In genomic region chr2:76653070-76653469, GRCm38 (mm10) we compare ENCODE assay signal across 21 mouse cellular contexts. TPM values are rescaled to one million over a fixed set of nuclear protein-coding genes. Genes with fewer than 3 reads are reported as not detected.
DNase-seq lines count a peak whose midpoint lies in the region; ATAC-seq and TF ChIP-seq lines count a peak whose summit lies in the region.
"Had no signal": no experiment of that assay in that cellular context is flagged by ENCODE, and none has a peak within 500 bp of the region (broad histone marks: within the 10 kb centered on the region; RNA-seq: fewer than 3 reads in every experiment).

No protein-coding gene starts in this region.

- no peaks in the 10 kb centered on the region for H3K79me2 ChIP-seq in MEL (ENCODE audit: control insufficient read depth, insufficient read depth, low read length, poor library complexity)

- TF ChIP-seq RAD21 in MEL (IDR thresholded peaks at IDR 0.05; ENCODE audit: low read depth, low read length) = peak; percentile 17; the same call in 1 of the 2 replicates

- ATAC-seq in midbrain, embryonic 11.5 days (ENCODE audit: low FRiP score) = no peak
- no peak for ATAC-seq in midbrain, embryonic 15.5 days (replicated peaks)
- no peak for ATAC-seq in stomach, postnatal 0 days (ENCODE audit: low FRiP score, low TSS enrichment)
- ATAC-seq: forebrain, embryonic 15.5 days; inflammation-experienced regulatory T-cells, adult 6 months had no signal

- no peak for DNase-seq in kidney, adult 2 months
- DNase-seq in kidney, adult 8-10 months = no peak
- peak; percentile 21 for DNase-seq in midbrain, embryonic 11.5 days (ENCODE audit: low spot score, missing footprints)
- peak; percentile 13 for DNase-seq in MEL (ENCODE audit: low read depth, low spot score)
- no peak for DNase-seq in stomach, postnatal 0 days (ENCODE audit: low spot score)
- no peak for DNase-seq in Muller cell, postnatal 12 days (ENCODE audit: inconsistent ontology term)
- DNase-seq: adrenal gland, postnatal 10 days; cerebellum, adult 11-12 months; cerebellum, adult 9-10 months; cerebellum, postnatal 25 days; heart, adult 2 months; heart, postnatal 14 days had no signal

- H3K27me3 ChIP-seq in kidney, adult 2 months (replicated peaks; ENCODE audit: control insufficient read depth, insufficient read depth, low read length) = no peaks in the 10 kb centered on the region
- H3K27me3 ChIP-seq in midbrain, embryonic 11.5 days (ENCODE audit: control insufficient read depth, insufficient read depth, low read length) = no peaks in the 10 kb centered on the region
- H3K27me3 ChIP-seq in midbrain, embryonic 15.5 days (replicated peaks) = no peaks in the 10 kb centered on the region
- H3K27me3 ChIP-seq in MEL (ENCODE audit: control insufficient read depth in 1 of 2, insufficient read depth in 2 of 2, low read length in 2 of 2) = no peaks in the 10 kb centered on the region
- H3K27me3 ChIP-seq in stomach, postnatal 0 days (ENCODE audit: control insufficient read depth, insufficient read depth, low read length) = no peaks in the 10 kb centered on the region
- H3K27me3 ChIP-seq: embryonic facial prominence, embryonic 12.5 days; forebrain, embryonic 15.5 days; heart, embryonic 15.5 days had no signal

- TF ChIP-seq POLR2A in kidney, adult 2 months (IDR thresholded peaks at IDR 0.05; ENCODE audit: low read depth, low read length) = no peak
- TF ChIP-seq POLR2A in MEL (IDR thresholded peaks at IDR 0.05; ENCODE audit: control insufficient read depth in 1 of 2, insufficient read depth in 1 of 2, low read depth in 1 of 2, low read length in 2 of 2, poor library complexity in 1 of 2) = no peak

- H3K4me3 ChIP-seq in kidney, adult 2 months (ENCODE audit: insufficient read depth, low read depth, low read length) = no peak overlapping the region
- no peak overlapping the region for H3K4me3 ChIP-seq in midbrain, embryonic 11.5 days (ENCODE audit: low read depth, low read length)
- no peak overlapping the region for H3K4me3 ChIP-seq in midbrain, embryonic 15.5 days
- no peak overlapping the region for H3K4me3 ChIP-seq in MEL (ENCODE audit: control insufficient read depth in 1 of 2, insufficient read depth in 1 of 2, low read depth in 2 of 2, low read length in 2 of 2)
- H3K4me3 ChIP-seq in stomach, postnatal 0 days (ENCODE audit: low read depth, low read length) = no peak overlapping the region
- H3K4me3 ChIP-seq: embryonic facial prominence, embryonic 12.5 days; forebrain, embryonic 15.5 days; heart, adult 2 months; heart, embryonic 15.5 days; hindbrain, embryonic 10.5 days had no signal

- no peak overlapping the region for H3K4me2 ChIP-seq in midbrain, embryonic 11.5 days
- H3K4me2 ChIP-seq in midbrain, embryonic 15.5 days = no peak overlapping the region
- no peak overlapping the region for H3K4me2 ChIP-seq in stomach, postnatal 0 days (replicated peaks; ENCODE audit: low read depth)
- H3K4me2 ChIP-seq: embryonic facial prominence, embryonic 12.5 days; forebrain, embryonic 15.5 days; heart, embryonic 11.5 days; heart, embryonic 15.5 days; hindbrain, embryonic 14.5 days had no signal

- WGBS in kidney, adult 2 months = 98% methylated on average over 4 of the region's 4 CpGs
- 94% methylated on average over 4 of the region's 4 CpGs for WGBS in midbrain, embryonic 11.5 days
- whole genome bisulfite sequencing in midbrain, embryonic 15.5 days = 92% methylated on average over 4 of the region's 4 CpGs
- WGBS in stomach, postnatal 0 days = 95% methylated on average over 4 of the region's 4 CpGs

- H3K9me3 ChIP-seq in midbrain, embryonic 11.5 days (ENCODE audit: control insufficient read depth, low read length) = no peaks in the 10 kb centered on the region
- H3K9me3 ChIP-seq in midbrain, embryonic 15.5 days = no peaks in the 10 kb centered on the region
- no peaks in the 10 kb centered on the region for H3K9me3 ChIP-seq in MEL (replicated peaks; ENCODE audit: insufficient read depth, low read length)
- H3K9me3 ChIP-seq in stomach, postnatal 0 days (ENCODE audit: control insufficient read depth, low read length) = no peaks in the 10 kb centered on the region
- H3K9me3 ChIP-seq: embryonic facial prominence, embryonic 12.5 days; forebrain, embryonic 15.5 days; heart, embryonic 15.5 days; hindbrain, embryonic 10.5 days had no signal

- TF ChIP-seq EP300 in MEL (IDR thresholded peaks at IDR 0.05; ENCODE audit: low read depth in 1 of 2, low read length in 2 of 2) = no peak
- no peak for TF ChIP-seq EP300 in stomach, postnatal 0 days (optimal IDR thresholded peaks at IDR 0.05)

- H3K27ac ChIP-seq in kidney, adult 2 months (ENCODE audit: insufficient read depth, low read depth, low read length) = no peak overlapping the region
- no peak overlapping the region for H3K27ac ChIP-seq in midbrain, embryonic 11.5 days (ENCODE audit: low read depth, low read length)
- no peak overlapping the region for H3K27ac ChIP-seq in midbrain, embryonic 15.5 days
- no peak overlapping the region for H3K27ac ChIP-seq in MEL (ENCODE audit: control insufficient read depth, low read depth, low read length)
- H3K27ac ChIP-seq in stomach, postnatal 0 days (replicated peaks) = no peak overlapping the region
- H3K27ac ChIP-seq: embryonic facial prominence, embryonic 12.5 days; forebrain, embryonic 15.5 days; heart, adult 2 months; heart, embryonic 15.5 days; hindbrain, embryonic 10.5 days; hindbrain, embryonic 14.5 days had no signal

- no peak overlapping the region for H3K9ac ChIP-seq in midbrain, embryonic 11.5 days (ENCODE audit: low read length)
- H3K9ac ChIP-seq in midbrain, embryonic 15.5 days = no peak overlapping the region
- no peak overlapping the region for H3K9ac ChIP-seq in MEL (ENCODE audit: control insufficient read depth, low read depth, low read length, poor library complexity, severe bottlenecking)
- no peak overlapping the region for H3K9ac ChIP-seq in stomach, postnatal 0 days (ENCODE audit: low read length)
- H3K9ac ChIP-seq: embryonic facial prominence, embryonic 12.5 days; forebrain, embryonic 15.5 days; heart, embryonic 15.5 days; hindbrain, embryonic 14.5 days had no signal

- no peaks in the 10 kb centered on the region for H3K36me3 ChIP-seq in kidney, adult 2 months (ENCODE audit: control insufficient read depth, insufficient read depth, low read length)
- no peaks in the 10 kb centered on the region for H3K36me3 ChIP-seq in midbrain, embryonic 11.5 days (ENCODE audit: control insufficient read depth, insufficient read depth, low read length)
- no peaks in the 10 kb centered on the region for H3K36me3 ChIP-seq in midbrain, embryonic 15.5 days (replicated peaks)
- H3K36me3 ChIP-seq in MEL (ENCODE audit: control insufficient read depth in 1 of 2, insufficient read depth in 2 of 2, low read length in 2 of 2) = no peaks in the 10 kb centered on the region
- H3K36me3 ChIP-seq in stomach, postnatal 0 days (ENCODE audit: control insufficient read depth, insufficient read depth, low read length) = no peaks in the 10 kb centered on the region
- H3K36me3 ChIP-seq: embryonic facial prominence, embryonic 12.5 days; forebrain, embryonic 15.5 days; heart, embryonic 15.5 days; hindbrain, embryonic 10.5 days had no signal

- H3K4me1 ChIP-seq in kidney, adult 2 months (ENCODE audit: control insufficient read depth, insufficient read depth, low read length) = no peaks in the 10 kb centered on the region
- no peaks in the 10 kb centered on the region for H3K4me1 ChIP-seq in midbrain, embryonic 11.5 days (ENCODE audit: control insufficient read depth, insufficient read depth, low read length)
- 0 out of 2 replicates have a peak, but pooled peaks cover 5% of the 10 kb centered on the region for H3K4me1 ChIP-seq in midbrain, embryonic 15.5 days
- H3K4me1 ChIP-seq in MEL (ENCODE audit: control insufficient read depth in 1 of 2, insufficient read depth in 2 of 2, low read length in 2 of 2) = no peaks in the 10 kb centered on the region
- H3K4me1 ChIP-seq in stomach, postnatal 0 days (replicated peaks; ENCODE audit: control insufficient read depth, insufficient read depth) = no peaks in the 10 kb centered on the region
- H3K4me1 ChIP-seq: embryonic facial prominence, embryonic 12.5 days had no signal

- 0 out of 2 replicates have a peak, but pooled peaks have one; percentile 11 for TF ChIP-seq CTCF in kidney, adult 2 months (conservative IDR thresholded peaks at IDR 0.05; ENCODE audit: insufficient read depth, insufficient read length, low read depth, low read length)
- TF ChIP-seq CTCF in MEL (IDR thresholded peaks at IDR 0.05 in 2 of 3, conservative IDR thresholded peaks at IDR 0.05 in 1 of 3; ENCODE audit: control insufficient read depth in 1 of 3, insufficient read depth in 1 of 3, low read depth in 2 of 3, low read length in 3 of 3, poor library complexity in 1 of 3, severe bottlenecking in 1 of 3) = peak; percentile 19 to 49 (median 41); a peak in 4 of 6 replicates
- TF ChIP-seq CTCF in stomach, postnatal 0 days (IDR thresholded peaks at IDR 0.05; ENCODE audit: low read depth) = peak; percentile 28

RNA-seq across cellular contexts. Expression of gene Pjvk, which starts 4.8 kb away (rescaled TPM):
- 1.1 and 1.2 TPM in 2 replicates for polyA plus RNA-seq in kidney, adult 2 months (2012; rRNA removed)
- 0.55 and 0.75 TPM in 2 replicates for polyA plus RNA-seq in midbrain, embryonic 11.5 days (2014; fragmentation: Nextera tagmentation; extraction: Ambion mirVana)
- polyA plus RNA-seq in midbrain, embryonic 15.5 days (2015; fragmentation: Nextera tagmentation; extraction: Ambion mirVana) = 0.65 and 0.93 TPM in 2 replicates
- not detected in 2 replicates for total RNA-seq in MEL (2012; rRNA removed)
- polyA plus RNA-seq in MEL (2012; ENCODE audit: insufficient read depth in 1 of 2, insufficient read length in 2 of 2, low read depth in 1 of 2, low replicate concordance in 2 of 2, missing spikeins in 1 of 2) = under 1 TPM in 1 of 2 experiments, not detected in 1; 0.07 TPM
- 0.07 and 0.21 TPM in 2 replicates for polyA plus RNA-seq in stomach, postnatal 0 days (2015; fragmentation: Nextera tagmentation; extraction: Ambion mirVana)
- total RNA-seq: gastrocnemius, adult 8-10 months; heart, adult 2 months had no signal
- polyA plus RNA-seq: heart, embryonic 15.5 days; inflammation-experienced regulatory T-cells, adult 6 months had no signal

RNA-seq across cellular contexts. Expression of gene Prkra, which starts 5.3 kb away (rescaled TPM):
- polyA plus RNA-seq in kidney, adult 2 months (2012; rRNA removed) = 15.3 and 17.0 TPM in 2 replicates
- polyA plus RNA-seq in midbrain, embryonic 11.5 days (2014; fragmentation: Nextera tagmentation; extraction: Ambion mirVana) = 90.9 and 106 TPM in 2 replicates
- polyA plus RNA-seq in midbrain, embryonic 15.5 days (2015; fragmentation: Nextera tagmentation; extraction: Ambion mirVana) = 104 and 108 TPM in 2 replicates
- 15.7 and 18.8 TPM in 2 replicates for total RNA-seq in MEL (2012; rRNA removed)
- polyA plus RNA-seq in MEL (2012; ENCODE audit: insufficient read depth in 1 of 2, insufficient read length in 2 of 2, low read depth in 1 of 2, low replicate concordance in 2 of 2, missing spikeins in 1 of 2) = 10 to 100 TPM in 1 of 2 experiments, not detected in 1; 21.5 TPM
- polyA plus RNA-seq in stomach, postnatal 0 days (2015; fragmentation: Nextera tagmentation; extraction: Ambion mirVana) = 26.7 and 29.7 TPM in 2 replicates

RNA-seq across cellular contexts. Expression of gene Fkbp7, which starts 19.8 kb away (rescaled TPM):
- polyA plus RNA-seq in kidney, adult 2 months (2012; rRNA removed) = 2.9 and 4.0 TPM in 2 replicates
- 18.2 and 20.3 TPM in 2 replicates for polyA plus RNA-seq in midbrain, embryonic 11.5 days (2014; fragmentation: Nextera tagmentation; extraction: Ambion mirVana)
- polyA plus RNA-seq in midbrain, embryonic 15.5 days (2015; fragmentation: Nextera tagmentation; extraction: Ambion mirVana) = 11.8 and 13.9 TPM in 2 replicates
- 0.98 and 1.8 TPM in 2 replicates for total RNA-seq in MEL (2012; rRNA removed)
- 1 to 10 TPM in 1 of 2 experiments, not detected in 1; 1.1 TPM for polyA plus RNA-seq in MEL (2012; ENCODE audit: insufficient read depth in 1 of 2, insufficient read length in 2 of 2, low read depth in 1 of 2, low replicate concordance in 2 of 2, missing spikeins in 1 of 2)
- 56.8 and 67.1 TPM in 2 replicates for polyA plus RNA-seq in stomach, postnatal 0 days (2015; fragmentation: Nextera tagmentation; extraction: Ambion mirVana)

RNA-seq across cellular contexts. Expression of gene Plekha3, which starts 22.0 kb away (rescaled TPM):
- polyA plus RNA-seq in kidney, adult 2 months (2012; rRNA removed) = 22.3 and 23.9 TPM in 2 replicates
- 11.7 and 12.9 TPM in 2 replicates for polyA plus RNA-seq in midbrain, embryonic 11.5 days (2014; fragmentation: Nextera tagmentation; extraction: Ambion mirVana)
- 10.5 TPM in 2 replicates for polyA plus RNA-seq in midbrain, embryonic 15.5 days (2015; fragmentation: Nextera tagmentation; extraction: Ambion mirVana)
- 15.1 and 20.5 TPM in 2 replicates for total RNA-seq in MEL (2012; rRNA removed)
- polyA plus RNA-seq in MEL (2012; ENCODE audit: insufficient read depth in 1 of 2, insufficient read length in 2 of 2, low read depth in 1 of 2, low replicate concordance in 2 of 2, missing spikeins in 1 of 2) = 10 to 100 TPM in 1 of 2 experiments, not detected in 1; 23.4 TPM
- polyA plus RNA-seq in stomach, postnatal 0 days (2015; fragmentation: Nextera tagmentation; extraction: Ambion mirVana) = 7.5 and 7.7 TPM in 2 replicates

Comparison
In these comparisons a context has a peak if more than half of its experiments do, and no peak if none do; other contexts are left out.
1. DNase-seq: peak in midbrain, embryonic 11.5 days (single experiment) and MEL (single experiment); none in kidney, adult 2 months (single experiment), kidney, adult 8-10 months (0 of 2), stomach, postnatal 0 days (single experiment) and Muller cell, postnatal 12 days (single experiment).
2. Peak in every context shown above with its lines, with median percentiles within 50 percentile points of each other: CTCF ChIP-seq.